Mouse (Mus musculus) lung, postnatal 36 days (tissue): ENCODE results near the gene Tac4.
A peak's percentile ranks its signal among the peaks of the same experiment; 100 is the strongest.

ENCODE experiments used
- DNase-seq: peaks from one replicate; pipeline ENCODE4 v3.0.0; 2022; ENCODE audit warnings: mixed read lengths

Gene Tac4

DNA sequence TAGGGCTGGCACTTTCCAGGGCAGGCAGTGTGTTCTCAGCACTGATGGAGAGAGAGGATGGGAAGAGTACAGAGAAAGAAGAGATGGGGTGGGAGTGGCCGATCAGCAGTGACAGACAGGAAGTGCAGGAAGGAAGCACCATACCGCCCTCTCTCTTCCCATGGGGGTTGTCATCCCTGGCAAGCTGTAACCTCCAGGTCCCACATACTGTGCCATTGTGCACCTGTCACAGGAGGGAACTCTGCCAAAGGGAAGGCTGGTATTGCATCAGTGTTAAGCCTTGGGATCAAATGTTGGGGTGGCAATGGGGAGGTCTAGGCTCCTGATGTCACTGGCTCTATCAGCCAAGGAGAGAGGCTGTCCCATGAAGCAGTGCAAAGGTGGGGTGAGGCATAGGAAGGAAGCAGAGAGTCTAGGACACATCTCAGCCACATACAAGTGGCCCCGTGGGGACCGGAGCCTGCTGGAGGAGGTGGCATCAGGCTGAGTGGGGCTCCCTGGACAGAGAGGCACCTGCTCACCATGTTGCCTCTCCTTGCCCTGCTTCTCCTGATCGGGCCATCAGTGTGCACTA is at the start of gene Tac4:
TSS of gene Tac4 (plus strand) at position 352 of the 574 bp plus-strand sequence.
- peak; percentile 24 for DNase-seq

- DNase-seq, result no peak
Observed at GRCm38 (mm10) chr11:95213607-95214006, 47.7 kb upstream of the Tac4 start.

- DNase-seq, result no peak
Observed at GRCm38 (mm10) chr11:95214305-95214704, 47.0 kb upstream of the Tac4 start.

DNA sequence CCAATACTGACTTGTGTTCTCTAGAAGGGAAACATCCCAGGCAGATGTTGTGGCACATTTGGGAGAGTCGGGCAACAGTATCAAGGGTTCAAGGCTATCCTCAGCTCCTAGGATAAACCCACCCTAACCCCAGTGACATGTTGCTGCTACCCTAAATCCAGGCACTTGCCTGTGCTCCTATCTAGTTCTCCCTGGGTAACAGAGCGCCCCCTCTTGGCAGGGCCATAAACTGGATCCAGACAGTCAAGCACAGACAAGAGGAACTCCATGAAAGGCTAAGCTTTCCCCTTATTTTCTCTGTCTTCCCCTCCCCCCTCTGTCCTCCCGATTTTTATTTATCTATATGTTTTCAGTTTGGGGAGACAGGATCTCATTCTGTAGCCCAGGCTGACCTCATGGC is 45.1 kb upstream of the Tac4 start:
- no peak for DNase-seq

- no peak for DNase-seq
Observed at GRCm38 (mm10) chr11:95219111-95219510, 42.2 kb upstream of the Tac4 start.

DNA sequence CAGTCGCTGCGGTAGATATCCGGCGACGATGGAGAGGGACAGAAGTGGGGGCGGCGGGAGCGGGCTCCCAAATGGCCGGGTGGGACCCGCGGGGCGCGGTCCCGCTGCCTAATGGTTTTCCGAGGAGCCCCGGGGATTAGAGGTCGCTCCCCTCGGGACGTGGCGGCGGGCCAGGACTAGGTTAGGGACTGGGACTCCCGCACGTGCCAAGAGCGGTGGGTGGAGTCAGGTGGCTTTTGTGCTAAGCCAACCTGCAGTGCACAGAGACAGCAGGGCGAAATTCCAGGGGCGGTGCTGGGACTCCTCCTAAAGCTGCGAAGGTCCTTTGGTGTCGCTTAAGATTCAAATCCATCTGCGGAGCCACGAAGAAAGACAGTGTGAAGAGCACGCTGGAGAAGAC is 37.9 kb upstream of the Tac4 start:
- peak; percentile 59 for DNase-seq

DNA sequence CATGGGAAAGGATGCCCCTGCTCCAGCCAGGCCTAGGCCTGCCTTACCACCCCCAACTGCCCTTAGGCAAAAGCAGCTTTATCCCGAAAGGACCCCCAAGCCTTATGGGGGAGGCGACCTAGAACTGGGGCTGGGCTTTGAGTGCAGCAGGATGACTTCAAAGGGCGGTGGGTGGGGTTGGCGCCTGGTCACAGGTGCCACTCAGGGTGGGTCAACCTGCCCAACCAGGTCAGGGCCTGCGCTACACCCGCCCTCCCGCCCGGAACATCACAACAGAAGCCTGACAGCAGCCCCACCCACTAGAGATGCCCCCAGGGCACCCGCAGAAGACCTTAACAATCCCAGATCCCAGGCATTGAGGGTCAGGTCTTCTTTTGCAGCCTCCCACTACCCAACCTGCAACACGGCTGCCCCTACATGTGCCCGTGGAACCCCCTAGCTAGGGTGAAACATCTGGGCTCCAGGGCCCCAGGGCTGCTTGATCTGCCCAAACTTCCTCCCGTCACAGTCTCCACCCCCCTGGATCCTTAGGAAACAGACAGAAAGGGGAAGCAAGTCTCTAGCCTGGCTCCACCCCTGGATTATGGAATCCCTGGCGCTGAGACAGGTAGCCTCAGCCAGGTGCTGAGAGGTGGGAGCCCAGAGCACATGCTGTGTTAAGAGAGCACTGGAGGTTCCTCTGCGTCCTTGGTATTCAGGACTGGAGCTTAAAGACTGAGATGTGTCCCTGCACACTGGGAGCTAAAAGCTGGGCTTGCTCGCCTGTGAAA is 37.0 kb upstream of the Tac4 start:
- peak; percentile 64 for DNase-seq

DNA sequence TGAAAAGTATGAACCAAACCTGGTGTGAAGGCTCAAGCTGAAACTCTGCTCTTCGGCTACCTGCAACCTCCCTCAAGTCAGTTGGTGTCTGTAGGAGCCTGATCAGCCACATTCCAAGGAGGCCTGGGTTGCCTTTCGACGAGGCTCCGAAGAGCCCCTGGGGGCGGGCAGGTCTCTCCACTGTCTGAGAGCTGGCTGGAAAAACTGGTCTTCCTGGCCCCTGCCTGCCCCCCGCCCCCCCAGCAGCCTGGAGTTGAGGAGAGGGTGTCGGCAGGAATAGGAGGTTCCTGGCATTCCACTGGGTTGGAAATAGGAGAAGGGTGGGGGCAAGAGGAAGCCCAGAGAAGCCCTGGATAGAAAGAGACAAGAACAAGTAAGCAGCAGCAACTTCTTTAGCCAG is 35.9 kb upstream of the Tac4 start:
- peak; percentile 12 for DNase-seq

GRCm38 (mm10) chr11:95227467-95227866 is 33.9 kb upstream of the Tac4 start:
- no peak for DNase-seq

GRCm38 (mm10) chr11:95231688-95232328 is 29.5 kb upstream of the Tac4 start:
- peak; percentile 63 for DNase-seq

- DNase-seq, result no peak
Observed at GRCm38 (mm10) chr11:95232329-95232696, 29.0 kb upstream of the Tac4 start.

DNA sequence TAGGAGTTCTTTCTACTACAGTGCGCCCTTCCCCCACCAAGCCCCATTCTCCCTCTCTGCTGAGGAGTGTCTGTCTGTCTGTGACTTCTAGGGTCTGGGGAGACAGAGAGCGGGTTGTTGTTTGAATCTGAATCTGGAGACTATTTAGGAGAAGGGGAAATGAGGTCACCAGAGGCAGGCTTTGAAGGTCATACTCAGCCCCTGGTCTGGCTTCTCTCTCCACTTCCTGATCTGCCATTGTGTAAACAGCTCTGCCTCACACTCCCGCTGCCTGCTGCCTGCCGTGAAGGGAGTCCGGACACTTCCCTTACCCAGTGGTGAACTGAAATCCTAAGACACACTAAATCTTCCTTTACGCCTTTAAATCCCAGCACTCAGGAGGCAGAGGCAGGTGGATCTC is 22.9 kb upstream of the Tac4 start:
- no peak for DNase-seq

- no peak for DNase-seq
Observed at GRCm38 (mm10) chr11:95242653-95243052, 18.7 kb upstream of the Tac4 start.

DNA sequence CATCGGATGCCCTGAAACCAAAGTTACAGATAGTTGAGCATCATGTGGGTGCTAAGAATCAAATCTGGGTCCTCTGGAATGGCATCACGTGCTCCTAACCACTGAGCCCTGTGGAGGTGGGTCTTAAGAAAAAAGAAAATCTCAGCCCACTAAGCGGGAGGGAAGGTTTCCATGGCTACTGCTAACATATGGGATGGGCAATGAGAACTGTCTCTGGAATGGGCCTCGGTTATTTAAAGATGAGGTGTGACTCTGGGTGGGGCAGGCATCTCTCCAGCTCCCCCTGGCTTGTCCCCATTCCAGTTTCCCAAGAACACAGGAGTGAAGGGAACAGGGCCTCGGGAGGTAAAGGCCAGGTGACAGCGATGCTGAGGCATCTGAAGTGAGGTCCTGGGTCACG is 15.9 kb upstream of the Tac4 start:
- no peak for DNase-seq

DNA sequence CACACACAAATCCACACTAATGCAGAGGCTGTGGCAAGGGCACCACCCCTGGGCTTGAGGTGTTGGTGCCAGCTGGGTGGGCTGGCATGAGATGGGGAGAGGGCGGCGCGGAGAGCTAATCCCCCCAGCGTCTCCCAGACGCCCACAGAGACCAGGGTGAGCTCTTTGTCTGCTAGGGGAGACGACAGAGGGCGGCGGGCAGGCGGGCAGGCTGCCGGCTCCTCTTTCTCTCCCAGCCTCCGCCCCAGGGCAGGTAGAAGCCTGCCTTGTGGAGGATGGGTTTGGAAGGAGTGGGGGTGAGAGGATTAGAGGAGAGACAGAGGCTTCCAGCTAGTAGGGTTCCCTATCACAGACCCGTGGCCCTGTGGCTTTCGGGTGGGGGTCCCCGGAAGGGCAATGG is 14.3 kb upstream of the Tac4 start:
- no peak for DNase-seq

- DNase-seq, result no peak
Observed at GRCm38 (mm10) chr11:95250110-95250509, 11.2 kb upstream of the Tac4 start.

DNA sequence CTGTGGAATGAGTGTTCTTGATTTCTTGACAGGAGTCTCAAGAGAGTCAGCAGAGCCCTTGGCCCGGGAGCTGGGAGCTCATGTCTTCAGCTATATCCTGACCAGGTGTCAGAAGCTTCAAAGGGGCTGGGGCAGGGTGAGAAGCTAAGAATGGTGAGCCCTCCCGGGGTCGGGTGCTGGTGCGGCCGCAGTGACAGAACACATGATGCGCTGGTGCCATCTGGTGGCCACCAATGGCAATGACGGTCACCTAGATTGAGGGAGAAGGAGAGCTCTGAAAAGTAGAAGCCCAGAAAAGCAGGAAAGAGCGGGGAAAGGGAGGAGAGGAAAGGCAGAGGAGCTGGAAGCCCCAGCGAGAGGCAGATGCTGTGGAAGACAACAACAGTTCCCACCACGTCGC is 10.0 kb upstream of the Tac4 start:
- DNase-seq, result peak; percentile 83

- DNase-seq, result no peak
Observed at GRCm38 (mm10) chr11:95252104-95252503, 9.2 kb upstream of the Tac4 start.

- no peak for DNase-seq
Observed at GRCm38 (mm10) chr11:95254165-95254564, 7.2 kb upstream of the Tac4 start.

- DNase-seq, result no peak
Observed at GRCm38 (mm10) chr11:95255747-95256146, 5.6 kb upstream of the Tac4 start.

GRCm38 (mm10) chr11:95257930-95258329 is 3.4 kb upstream of the Tac4 start:
- DNase-seq, result no peak

- peak; percentile 90 for DNase-seq
Observed at GRCm38 (mm10) chr11:95258490-95258889, 2.8 kb upstream of the Tac4 start.

DNA sequence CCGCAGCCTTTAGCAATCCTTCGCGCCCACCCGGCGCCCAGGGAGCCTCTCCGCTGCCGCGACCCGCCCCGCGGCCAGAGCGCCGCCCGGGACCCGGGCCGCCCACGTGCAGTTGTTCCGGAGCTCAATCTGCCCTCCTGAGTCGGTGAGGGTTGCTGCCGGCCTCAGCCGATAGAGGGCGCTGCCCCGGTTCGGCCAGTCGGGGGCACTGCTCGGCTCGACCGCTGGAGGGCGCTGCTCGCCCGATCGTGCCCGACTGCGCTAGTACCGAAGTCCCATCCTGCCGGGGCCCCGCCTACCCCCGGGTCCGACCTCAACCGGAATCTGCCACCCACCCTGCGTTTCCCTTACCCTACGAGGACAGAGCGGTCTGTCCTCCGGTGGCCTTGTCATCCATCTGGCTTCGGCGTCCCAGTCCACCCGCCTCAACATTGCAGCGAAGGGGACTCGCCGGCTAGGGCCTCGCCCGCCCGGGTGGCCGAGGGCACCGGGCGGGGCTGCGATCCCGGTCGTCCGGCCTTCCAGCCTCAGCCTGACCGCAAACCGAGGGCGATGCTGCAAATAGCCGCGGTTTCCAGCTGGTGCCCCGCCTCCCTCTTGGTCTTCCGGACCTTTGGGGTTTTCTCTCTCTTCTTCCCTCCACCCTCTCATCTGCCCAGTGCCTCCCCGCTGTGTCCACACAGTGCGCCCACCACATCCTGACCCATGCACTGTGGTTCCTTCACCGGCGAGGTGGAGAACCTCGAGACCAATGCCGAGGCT is 2.1 kb upstream of the Tac4 start:
- peak; percentile 94 for DNase-seq
